Mouse (Mus musculus) midbrain, embryonic 14.5 days (tissue): ENCODE data around the gene Camta1. TPM values are rescaled to one million over a fixed set of nuclear protein-coding genes. Genes with fewer than 3 reads are reported as not detected.
A peak's percentile ranks its signal among the peaks of the same experiment; 100 is the strongest.

Experiments
- ATAC-seq: fragments of 200-750 bp; cut with Nextera tagmentation; 2 replicates; pipeline ENCODE4 v1.8.0; 2017; ENCODE audit warnings: moderate number of reproducible peaks, moderate library complexity; ENCODE audit not compliant: low FRiP score, low TSS enrichment
- DNase-seq: peaks from one replicate; pipeline ENCODE4 v3.0.0-alpha.2; 2015
- H3K27ac ChIP-seq: fragments of 300-500 bp; sonication (generic); replicated peaks from 2 replicates; pipeline ENCODE4 v1.5.1; 2014; ENCODE audit warnings: mild to moderate bottlenecking, low read depth, low read length, moderate library complexity
- H3K27me3 ChIP-seq: fragments of 300-500 bp; sonication (generic); 2 replicates; pipeline ENCODE4 v1.6.1; 2014; ENCODE audit warnings: low read length, control low read depth, mixed read lengths; ENCODE audit not compliant: control insufficient read depth, insufficient read depth
- H3K36me3 ChIP-seq: fragments of 300-500 bp; sonication (generic); 2 replicates; pipeline ENCODE4 v1.6.1; 2014; ENCODE audit warnings: low read length, control low read depth; ENCODE audit not compliant: control insufficient read depth, insufficient read depth
- H3K4me1 ChIP-seq: fragments of 300-500 bp; sonication (generic); 2 replicates; pipeline ENCODE4 v1.6.1; 2014; ENCODE audit warnings: mild to moderate bottlenecking, antibody characterized with exemption, low read length, control low read depth; ENCODE audit not compliant: control insufficient read depth, insufficient read depth
- H3K4me2 ChIP-seq: fragments of 300-500 bp; sonication (generic); 2 replicates; pipeline ENCODE4 v1.6.1; 2014; ENCODE audit warnings: mild to moderate bottlenecking, low read length, moderate library complexity
- H3K4me3 ChIP-seq: fragments of 300-500 bp; sonication (generic); replicated peaks from 2 replicates; pipeline ENCODE4 v1.5.1; 2014; ENCODE audit warnings: low read depth, low read length
- H3K9ac ChIP-seq: fragments of 300-500 bp; sonication (generic); replicated peaks from 2 replicates; pipeline ENCODE4 v1.6.1; 2014; ENCODE audit warnings: mild to moderate bottlenecking, low read length, moderate library complexity
- H3K9me3 ChIP-seq: fragments of 300-500 bp; sonication (generic); 2 replicates; pipeline ENCODE4 v1.6.1; 2016; ENCODE audit warnings: low read length, control low read depth, mixed read lengths; ENCODE audit not compliant: control insufficient read depth
- WGBS: fragments of 180-500 bp; shearing (Covaris S2); extraction: QIAGEN DNeasy Blood & Tissue Kit; methylation state at CpG from one replicate; pipeline ENCODE4 v1.1.7; 2014; 5-methylcytosine and 5-hydroxymethylcytosine counted together
- polyA plus RNA-seq: library from polyadenylated mRNA; unstranded; fragments of >200 nt; fragmentation: Nextera tagmentation; extraction: Ambion mirVana; gene quantifications from 2 replicates; pipeline ENCODE4 v1.2.1, GENCODE M21; 2014

Camta1 gene
- polyA plus RNA-seq, 1 experiment from 2014 or later: 157 TPM

DNA sequence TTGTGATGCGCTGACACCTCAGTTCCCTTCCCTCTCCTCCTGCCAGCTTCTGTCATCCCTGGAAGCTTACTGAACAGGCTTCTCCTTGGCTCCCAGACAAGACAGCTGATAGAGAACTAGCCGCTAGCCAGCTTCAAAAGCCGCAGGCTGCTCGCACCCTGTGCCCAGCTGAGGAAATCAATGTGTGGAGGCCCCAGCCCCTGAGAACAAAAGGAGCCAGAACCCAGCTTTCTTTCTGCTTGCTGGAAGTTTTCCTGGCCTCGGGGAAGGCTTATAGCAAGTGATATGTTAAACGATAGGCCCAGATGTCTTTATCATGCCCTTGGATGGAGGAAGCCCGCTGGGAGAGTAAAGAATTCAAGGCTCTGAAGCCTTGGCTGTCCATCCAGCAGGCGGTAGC, 411.7 kb downstream of the Camta1 start:
- peak overlapping the region; percentile 34; the same call in 1 of the 2 replicates for H3K9ac ChIP-seq
- peak overlapping the region; percentile 52; the same call in 1 of the 2 replicates for H3K27ac ChIP-seq
- no peaks in the 10 kb centered on the region for H3K27me3 ChIP-seq
- H3K36me3 ChIP-seq: no peaks in the 10 kb centered on the region
- 5% methylated on average over 8 of the region's 8 CpGs for WGBS
- H3K4me2 ChIP-seq: no peak overlapping the region
- H3K4me3 ChIP-seq: no peak overlapping the region
- H3K4me1 ChIP-seq: peaks cover 14% of the 10 kb centered on the region
- peak; percentile 75 for DNase-seq
- no peaks in the 10 kb centered on the region for H3K9me3 ChIP-seq
- ATAC-seq: peak; percentile 20; the same call in 1 of the 2 replicates

DNA sequence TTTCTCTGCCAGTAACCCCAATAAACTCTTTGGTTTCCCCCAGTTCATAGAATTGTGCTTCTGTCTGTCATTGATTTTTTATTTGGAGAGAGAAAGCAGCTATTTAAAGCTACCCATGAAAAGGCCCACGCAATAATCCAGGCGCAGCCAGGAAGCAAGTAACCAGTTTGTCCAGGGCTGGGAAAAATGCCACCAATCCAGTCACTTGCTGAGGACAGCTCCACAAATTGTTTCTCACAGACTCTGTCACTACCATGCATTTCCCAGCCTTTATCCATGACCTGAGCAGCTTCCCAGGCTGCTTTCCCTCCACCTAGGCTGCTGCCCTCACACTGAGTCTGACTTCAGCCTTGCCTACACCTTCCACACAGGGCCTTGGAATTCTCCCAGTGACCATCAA, 413.3 kb downstream of the Camta1 start:
- WGBS: 92% methylated on average over 2 of the region's 2 CpGs
- no peaks in the 10 kb centered on the region for H3K27me3 ChIP-seq
- H3K27ac ChIP-seq: no peak overlapping the region
- DNase-seq (no peak), ATAC-seq (no peak)
- no peak overlapping the region for H3K9ac ChIP-seq
- H3K36me3 ChIP-seq: no peaks in the 10 kb centered on the region
- peaks cover 11% of the 10 kb centered on the region for H3K4me1 ChIP-seq
- H3K4me3 ChIP-seq: no peak overlapping the region
- no peak overlapping the region for H3K4me2 ChIP-seq
- H3K9me3 ChIP-seq: no peaks in the 10 kb centered on the region

DNA sequence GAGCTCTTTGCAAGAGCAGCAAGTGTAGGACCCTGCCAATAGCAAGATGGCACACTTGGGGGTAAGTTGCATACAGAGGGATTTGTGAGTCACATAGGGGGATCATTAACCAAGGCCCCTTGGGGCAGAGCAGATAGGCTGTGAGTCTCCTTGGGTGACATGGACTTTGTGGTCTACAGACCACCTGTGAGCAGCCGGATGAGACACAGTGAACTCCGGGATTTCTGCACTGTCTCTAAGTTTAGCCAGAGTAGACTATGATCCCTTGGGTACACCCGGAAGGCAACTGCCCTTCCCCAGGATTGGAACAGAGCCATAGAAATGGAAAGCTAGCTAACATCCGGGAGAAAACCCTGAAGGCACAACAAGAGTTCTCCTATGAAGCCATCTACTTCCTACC, 417.0 kb downstream of the Camta1 start:
- no peak overlapping the region for H3K4me3 ChIP-seq
- H3K9ac ChIP-seq: no peak overlapping the region
- peaks cover 3% of the 10 kb centered on the region for H3K9me3 ChIP-seq
- peaks cover 2% of the 10 kb centered on the region for H3K4me1 ChIP-seq
- no peaks in the 10 kb centered on the region for H3K27me3 ChIP-seq
- no peak for ATAC-seq
- 89% methylated on average over 4 of the region's 4 CpGs for WGBS
- H3K36me3 ChIP-seq: no peaks in the 10 kb centered on the region
- DNase-seq: no peak
- no peak overlapping the region for H3K27ac ChIP-seq
- no peak overlapping the region for H3K4me2 ChIP-seq

- Histone ChIP-seq H3K9me3 (peaks cover 3% of the 10 kb centered on the region), H3K9ac (no peak overlapping the region), H3K36me3 (no peaks in the 10 kb centered on the region), H3K4me2 (no peak overlapping the region), H3K27me3 (no peaks in the 10 kb centered on the region), H3K4me1 (peaks cover 11% of the 10 kb centered on the region), H3K27ac (no peak overlapping the region), H3K4me3 (no peak overlapping the region)
- WGBS: 44% methylated on average over 7 of the region's 7 CpGs
- DNase-seq: no peak
- ATAC-seq: no peak
Observed at GRCm38 (mm10) chr4:151438561-151438960, 423.1 kb downstream of the Camta1 start.

GRCm38 (mm10) chr4:151437859-151438258, 423.8 kb downstream of the Camta1 start:
- H3K36me3 ChIP-seq: no peaks in the 10 kb centered on the region
- peaks cover 11% of the 10 kb centered on the region for H3K4me1 ChIP-seq
- 60% methylated on average over 11 of the region's 11 CpGs for WGBS
- peaks cover 3% of the 10 kb centered on the region for H3K9me3 ChIP-seq
- H3K27me3 ChIP-seq: no peaks in the 10 kb centered on the region
- ATAC-seq (no peak), DNase-seq (no peak)
- no peak overlapping the region for H3K9ac ChIP-seq
- H3K4me2 ChIP-seq: no peak overlapping the region
- no peak overlapping the region; the same call in 1 of the 2 replicates for H3K27ac ChIP-seq
- H3K4me3 ChIP-seq: no peak overlapping the region

GRCm38 (mm10) chr4:151425133-151425532, 436.5 kb downstream of the Camta1 start:
- ATAC-seq: no peak
- H3K27ac ChIP-seq: no peak overlapping the region

GRCm38 (mm10) chr4:151422922-151423321, 438.8 kb downstream of the Camta1 start:
- H3K9ac ChIP-seq: no peak overlapping the region
- H3K9me3 ChIP-seq: peaks cover 5% of the 10 kb centered on the region
- no peak overlapping the region for H3K4me2 ChIP-seq
- H3K4me3 ChIP-seq: no peak overlapping the region
- H3K27me3 ChIP-seq: no peaks in the 10 kb centered on the region
- peak overlapping the region; percentile 38; the same call in 1 of the 2 replicates for H3K27ac ChIP-seq
- no peak for DNase-seq
- ATAC-seq: no peak
- H3K4me1 ChIP-seq: no peaks in the 10 kb centered on the region
- H3K36me3 ChIP-seq: no peaks in the 10 kb centered on the region
- WGBS: 82% methylated on average over 4 of the region's 4 CpGs

More at GRCm38 (mm10) chr4:151425133-151425532, 436.5 kb downstream of the Camta1 start:
- 79% methylated on average over 3 of the region's 3 CpGs for WGBS
- peaks cover 5% of the 10 kb centered on the region for H3K9me3 ChIP-seq
- no peaks in the 10 kb centered on the region for H3K4me1 ChIP-seq
- no peaks in the 10 kb centered on the region for H3K36me3 ChIP-seq
- H3K9ac ChIP-seq: no peak overlapping the region
- DNase-seq: no peak
- H3K27me3 ChIP-seq: no peaks in the 10 kb centered on the region
- no peak overlapping the region for H3K4me2 ChIP-seq
- no peak overlapping the region for H3K4me3 ChIP-seq

- Histone ChIP-seq H3K4me3 (no peak overlapping the region), H3K9me3 (peaks cover 4% of the 10 kb centered on the region), H3K9ac (no peak overlapping the region), H3K27me3 (no peaks in the 10 kb centered on the region), H3K27ac (no peak overlapping the region), H3K36me3 (no peaks in the 10 kb centered on the region), H3K4me1 (no peaks in the 10 kb centered on the region), H3K4me2 (no peak overlapping the region)
- WGBS: 73% methylated on average over 8 of the region's 8 CpGs
- ATAC-seq (no peak), DNase-seq (no peak)
Observed at GRCm38 (mm10) chr4:151422361-151422760, 439.3 kb downstream of the Camta1 start.

- H3K4me3 ChIP-seq: no peak overlapping the region
- H3K36me3 ChIP-seq: no peaks in the 10 kb centered on the region
- no peaks in the 10 kb centered on the region for H3K9me3 ChIP-seq
- H3K4me2 ChIP-seq: no peak overlapping the region
- ATAC-seq: no peak
- WGBS: 70% methylated on average over 14 of the region's 14 CpGs
- no peak for DNase-seq
- H3K9ac ChIP-seq: no peak overlapping the region
- H3K27ac ChIP-seq: no peak overlapping the region
- H3K4me1 ChIP-seq: no peaks in the 10 kb centered on the region
- no peaks in the 10 kb centered on the region for H3K27me3 ChIP-seq
Observed at GRCm38 (mm10) chr4:151418344-151418875, 443.3 kb downstream of the Camta1 start.
